Mouse (Mus musculus): ENCODE measurements around the gene Sod3.

Gene Sod3

GRCm38 (mm10) chr5:52375847-52376246 is 12.3 kb downstream of the Sod3 start:
- no peak for DNase-seq (ENCODE audit: low read depth)

- DNase-seq (ENCODE audit: low read depth) = no peak
Measured at GRCm38 (mm10) chr5:52382837-52383236, 19.2 kb downstream of the Sod3 start.

GRCm38 (mm10) chr5:52383748-52384147 is 20.2 kb downstream of the Sod3 start:
- no peak for DNase-seq (ENCODE audit: low read depth)

GRCm38 (mm10) chr5:52386016-52386415 is 22.4 kb downstream of the Sod3 start:
- DNase-seq (ENCODE audit: low read depth) = no peak

DNA sequence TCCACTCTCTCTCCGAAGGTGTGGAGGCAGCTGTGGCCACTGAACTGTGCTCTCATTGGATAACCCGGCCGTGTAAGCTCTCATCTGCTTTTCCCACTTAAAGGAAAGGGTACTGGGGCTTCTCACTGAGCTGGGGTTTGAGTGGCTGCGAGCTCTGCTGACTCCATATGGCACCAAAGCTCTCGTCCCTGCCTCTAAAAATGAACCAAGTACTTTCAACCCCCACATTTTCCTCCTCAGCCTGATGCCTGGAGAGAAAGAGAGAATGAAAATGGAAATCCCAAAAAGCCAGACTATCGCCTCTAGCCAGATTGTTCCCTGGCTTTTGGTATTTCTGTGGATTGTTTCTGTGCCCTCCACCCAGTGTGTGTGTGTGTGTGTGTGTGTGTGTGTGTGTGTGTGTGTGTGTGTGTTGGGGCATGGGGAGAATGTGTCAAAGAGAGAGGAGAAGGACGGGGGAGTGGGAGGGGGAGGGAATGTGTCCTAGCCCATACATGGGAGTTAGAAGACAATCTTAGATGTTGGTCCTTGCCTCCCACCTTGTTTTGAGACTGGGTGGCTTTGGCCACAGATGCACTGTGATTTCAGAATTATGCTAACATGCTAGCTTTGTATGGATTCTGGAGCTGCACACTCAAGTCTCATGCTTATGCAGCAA is 24.6 kb downstream of the Sod3 start:
- no peak for DNase-seq (ENCODE audit: low read depth)

DNA sequence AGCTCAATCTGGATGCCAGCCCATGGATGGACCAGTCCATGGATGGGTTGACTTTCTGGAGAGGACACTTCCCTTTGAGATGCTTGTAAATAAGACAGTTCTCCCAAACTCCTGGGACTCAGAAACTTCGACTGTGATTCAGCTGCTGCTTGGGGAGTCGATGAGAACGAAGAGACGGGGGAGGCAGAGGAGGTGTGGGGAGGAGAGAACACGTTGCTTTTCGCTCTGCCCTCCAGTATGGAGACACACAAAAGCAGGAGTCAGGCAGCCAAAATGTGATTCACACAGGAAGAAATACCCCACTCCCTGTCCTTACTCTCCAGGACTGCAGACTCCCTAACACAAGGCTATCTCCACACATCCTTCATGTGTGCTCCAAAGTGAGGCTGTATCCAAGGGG is 26.8 kb downstream of the Sod3 start:
- no peak for DNase-seq (ENCODE audit: low read depth)

DNA sequence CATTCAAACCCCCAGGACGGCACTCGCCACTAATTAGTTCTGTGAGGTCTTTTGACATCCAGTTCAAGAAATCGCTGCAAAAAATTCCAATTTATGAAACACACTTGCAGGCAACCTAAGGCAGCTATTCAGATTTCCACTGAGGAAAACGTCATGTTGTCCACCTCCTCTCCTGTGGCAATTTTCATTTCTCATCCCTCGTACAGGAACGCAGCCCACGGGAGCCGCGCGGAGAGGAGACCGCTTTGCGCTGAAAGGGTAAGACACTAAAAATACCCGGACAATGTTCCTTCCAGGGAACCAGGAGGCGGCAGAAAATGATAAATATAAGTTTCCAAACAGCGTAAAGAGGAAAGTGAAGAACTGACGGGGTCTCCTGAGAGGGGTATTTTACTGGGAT is 27.9 kb downstream of the Sod3 start:
- DNase-seq (ENCODE audit: low read depth) = no peak

- DNase-seq (ENCODE audit: low read depth) = no peak
Measured at GRCm38 (mm10) chr5:52393756-52394155, 30.2 kb downstream of the Sod3 start.

GRCm38 (mm10) chr5:52404373-52404772 is 40.8 kb downstream of the Sod3 start:
- no peak for DNase-seq (ENCODE audit: low read depth)

GRCm38 (mm10) chr5:52408668-52409315 is 45.2 kb downstream of the Sod3 start:
- no peak for DNase-seq (ENCODE audit: low read depth)

DNA sequence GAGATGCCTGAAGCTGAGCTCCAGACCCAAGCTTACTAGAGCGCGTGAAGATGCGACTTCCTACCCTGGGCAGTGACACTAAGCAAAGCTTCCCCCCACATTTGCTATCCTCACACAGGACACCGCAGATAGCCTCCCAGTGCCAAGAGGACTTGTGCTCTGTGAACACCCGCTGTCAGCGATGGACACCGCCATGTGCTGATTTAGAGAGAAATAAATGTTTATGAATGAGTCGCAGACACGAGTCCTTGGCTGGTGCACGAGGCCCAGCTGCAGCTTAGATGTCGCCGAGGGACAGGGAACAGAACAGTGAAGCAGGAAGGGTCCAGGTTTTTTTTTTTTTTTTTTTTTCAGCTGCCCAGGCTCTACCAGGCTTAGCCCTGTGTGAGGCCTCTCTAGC is 46.6 kb downstream of the Sod3 start:
- DNase-seq (ENCODE audit: low read depth) = no peak

GRCm38 (mm10) chr5:52411567-52411966 is 48.0 kb downstream of the Sod3 start:
- DNase-seq (ENCODE audit: low read depth) = no peak

GRCm38 (mm10) chr5:52415193-52415592 is 51.6 kb downstream of the Sod3 start:
- DNase-seq (ENCODE audit: low read depth) = no peak

- no peak for DNase-seq (ENCODE audit: low read depth)
Measured at GRCm38 (mm10) chr5:52415917-52416316, 52.3 kb downstream of the Sod3 start.

GRCm38 (mm10) chr5:52416485-52416884 is 52.9 kb downstream of the Sod3 start:
- no peak for DNase-seq (ENCODE audit: low read depth)

All from c-Kit-positive CD71-positive TER-119-negative erythroid progenitor cells, embryonic 14.5 days (primary cell).